Mouse (Mus musculus): ENCODE measurements around the gene Gas2l3. TPM values are rescaled to one million over a fixed set of nuclear protein-coding genes. Genes with fewer than 3 reads are reported as not detected.

The Gas2l3 gene
- 0.82 TPM for polyA plus RNA-seq (2014; fragmentation: Illumina TruSeq; extraction: RNeasy Lipid Tissue Mini Kit (QIAGEN cat#74804); ENCODE audit: low read depth, low replicate concordance)

GRCm38 (mm10) chr10:89443623-89444151 is at the start of gene Gas2l3:
Gene Gas2l3, minus strand, starts transcription at chr10:89443967.

Other genes starting within 250 kb of the Gas2l3 start
- gene Ano4, start 99.2 kb downstream of the Gas2l3 start, polyA plus RNA-seq (2014; fragmentation: Illumina TruSeq; extraction: RNeasy Lipid Tissue Mini Kit (QIAGEN cat#74804); ENCODE audit: low read depth, low replicate concordance) = not detected
- gene Nr1h4, start 89.6 kb upstream of the Gas2l3 start, polyA plus RNA-seq (2014; fragmentation: Illumina TruSeq; extraction: RNeasy Lipid Tissue Mini Kit (QIAGEN cat#74804); ENCODE audit: low read depth, low replicate concordance) = 115 TPM
- gene Slc17a8, start 177.3 kb upstream of the Gas2l3 start, polyA plus RNA-seq (2014; fragmentation: Illumina TruSeq; extraction: RNeasy Lipid Tissue Mini Kit (QIAGEN cat#74804); ENCODE audit: low read depth, low replicate concordance) = 3.2 TPM
- 38.4 TPM for gene Scyl2, start 242.3 kb upstream of the Gas2l3 start, polyA plus RNA-seq (2014; fragmentation: Illumina TruSeq; extraction: RNeasy Lipid Tissue Mini Kit (QIAGEN cat#74804); ENCODE audit: low read depth, low replicate concordance)

All from liver, adult 10 weeks (tissue).